Mouse (Mus musculus) brain, embryonic 14.5 days (tissue): ENCODE measurements at regions not wholly inside any gene's neighbourhood (a gene's known extent, or its start where the extent isn't known, plus 50 kb on each side); places are given as distances from the start of the nearest gene placed in this dataset.

Experiments used
- DNase-seq: peaks from one replicate; pipeline ENCODE4 v3.0.0-alpha.2; 2011; ENCODE audit warnings: low read depth
- CTCF ChIP-seq: fragments of 200-500 bp; IDR thresholded peaks from 2 replicates; pipeline ENCODE4 v1.5.1; 2012; ENCODE audit warnings: inconsistent platforms, mild to moderate bottlenecking, moderate library complexity, borderline replicate concordance; ENCODE audit not compliant: insufficient read depth, insufficient read length; ENCODE audit errors: extremely low read depth
- POLR2A ChIP-seq: fragments of 200-500 bp; IDR thresholded peaks from 2 replicates; pipeline ENCODE4 v1.6.1; 2012; ENCODE audit warnings: mild to moderate bottlenecking, inconsistent platforms, borderline replicate concordance; ENCODE audit not compliant: poor library complexity, insufficient read depth, insufficient read length, severe bottlenecking; ENCODE audit errors: extremely low read depth

- TF ChIP-seq CTCF (no peak), POLR2A (no peak)
- peak; percentile 90 for DNase-seq
Observed at GRCm38 (mm10) chr14:118318524-118318923, 51.8 kb downstream of the Gm9376 start.

DNA sequence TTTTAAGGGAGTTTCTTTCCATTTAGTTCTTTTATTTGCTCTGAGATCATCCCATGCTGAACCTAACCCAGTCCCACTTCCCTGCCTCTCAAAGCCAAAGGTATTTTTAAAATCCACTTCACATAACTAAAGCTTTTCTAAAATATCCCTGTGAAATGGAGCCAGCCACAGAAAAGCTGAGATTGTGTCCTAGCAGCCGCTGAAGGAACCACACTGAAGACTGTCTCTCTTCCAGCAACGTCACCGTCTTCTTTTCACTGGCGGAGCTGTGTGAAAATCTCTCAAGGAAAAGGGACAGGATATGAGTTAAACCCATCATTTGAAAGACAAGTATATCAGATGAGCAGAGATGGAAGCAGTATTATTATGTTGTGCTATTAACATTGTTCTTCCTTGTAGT lies 53.3 kb downstream of the Gm9376 start:
- no peak for DNase-seq
- TF ChIP-seq POLR2A = no peak
- TF ChIP-seq CTCF = no peak

- DNase-seq = no peak
- TF ChIP-seq CTCF (no peak), POLR2A (no peak)
Observed at GRCm38 (mm10) chr14:118321083-118321482, 54.3 kb downstream of the Gm9376 start.

DNA sequence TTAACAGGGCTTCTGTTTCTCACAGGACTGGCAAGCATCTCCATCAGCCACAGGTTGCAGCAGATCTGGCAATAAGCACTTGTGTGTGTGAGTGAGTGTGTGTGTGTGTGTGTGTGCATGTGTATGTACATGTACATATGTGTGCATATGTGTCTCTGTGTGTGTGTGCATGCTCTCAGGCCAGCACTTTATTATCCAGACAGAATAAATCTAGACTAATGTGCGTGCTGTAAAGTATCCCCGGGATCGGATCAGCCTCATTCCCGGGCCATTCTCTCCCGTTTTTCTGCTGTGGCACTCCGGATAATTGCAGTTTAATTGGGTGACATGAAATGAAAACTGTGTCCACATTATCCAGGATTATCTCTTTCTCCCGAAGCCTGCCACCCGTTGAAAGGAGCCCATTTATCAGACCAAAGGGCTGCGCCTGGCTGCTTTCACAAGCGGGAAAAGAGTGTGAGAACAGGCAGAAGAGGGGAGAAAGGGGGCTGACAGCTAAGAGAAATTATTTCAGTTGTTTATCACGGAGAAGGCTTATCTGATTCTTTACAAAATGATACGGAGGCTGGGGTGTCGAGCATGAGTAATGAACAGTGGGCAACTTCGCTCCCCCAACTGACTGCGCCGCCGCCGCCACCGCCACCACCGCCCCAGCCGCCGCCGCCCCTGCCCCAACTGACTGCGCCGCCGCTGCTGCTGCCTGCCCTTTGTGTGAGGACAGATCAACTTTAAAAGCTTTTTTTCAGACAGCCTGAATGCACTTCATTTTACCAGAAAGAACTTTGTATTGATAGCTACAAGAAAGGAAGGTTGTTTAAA lies 55.5 kb downstream of the Gm9376 start:
- DNase-seq = peak; percentile 87
- TF ChIP-seq CTCF (no peak), POLR2A (no peak)

DNA sequence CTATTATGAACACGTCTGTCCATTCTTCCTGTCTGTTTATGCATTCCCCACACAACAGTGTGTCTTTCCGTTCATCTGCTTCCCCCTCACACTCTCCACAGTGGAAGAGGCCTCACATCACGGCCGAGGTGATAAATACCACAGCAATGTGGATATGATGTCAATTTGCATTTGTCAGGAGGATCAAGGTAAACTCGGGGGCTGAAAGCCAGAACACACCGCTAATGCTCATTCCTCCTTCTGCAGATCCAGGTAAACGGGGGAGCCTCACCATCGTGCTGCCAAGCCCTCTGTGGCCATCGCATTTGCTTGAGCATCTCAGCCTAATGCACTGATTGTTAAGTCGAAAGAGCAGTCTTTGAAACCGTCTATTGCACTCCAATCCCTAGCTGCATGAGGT lies 56.1 kb downstream of the Gm9376 start:
- DNase-seq = peak; percentile 70
- TF ChIP-seq CTCF (no peak), POLR2A (no peak)

GRCm38 (mm10) chr14:118338071-118338470 lies 71.3 kb downstream of the Gm9376 start:
- no peak for DNase-seq
- TF ChIP-seq CTCF (no peak), POLR2A (no peak)

- TF ChIP-seq POLR2A (no peak), CTCF (no peak)
Observed at GRCm38 (mm10) chr14:118362931-118363330, 96.2 kb downstream of the Gm9376 start.

GRCm38 (mm10) chr14:118363391-118363821 lies 96.6 kb downstream of the Gm9376 start:
- no peak for TF ChIP-seq POLR2A
- TF ChIP-seq CTCF = no peak
- DNase-seq = peak; percentile 69

More at GRCm38 (mm10) chr14:118362931-118363330, 96.2 kb downstream of the Gm9376 start:
- peak; percentile 60 for DNase-seq

DNA sequence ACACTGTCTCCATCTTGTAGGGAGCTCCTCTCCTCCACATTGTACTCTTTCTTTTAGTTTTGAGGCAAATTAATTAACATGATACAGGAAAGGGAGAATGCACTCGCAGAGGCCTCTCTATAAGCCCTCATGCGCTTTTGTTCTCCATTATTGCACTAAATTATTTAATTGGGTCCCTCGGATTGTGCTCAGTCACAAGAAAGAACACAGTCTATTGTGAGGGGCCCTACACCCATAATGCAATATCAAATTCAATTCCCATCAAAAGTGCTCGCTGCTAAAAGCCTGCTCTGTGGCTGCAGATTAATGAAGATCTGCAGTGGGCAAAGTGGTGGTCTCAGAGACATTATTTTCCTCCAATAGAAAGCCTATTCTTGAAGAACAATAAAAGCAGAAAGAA lies 99.8 kb downstream of the Gm9376 start:
- DNase-seq = peak; percentile 78
- TF ChIP-seq CTCF = no peak

- peak; percentile 53 for DNase-seq
- no peak for TF ChIP-seq POLR2A
- TF ChIP-seq CTCF = no peak
Observed at GRCm38 (mm10) chr14:118368619-118369431, 102.1 kb downstream of the Gm9376 start.

- no peak for TF ChIP-seq POLR2A
- no peak for TF ChIP-seq CTCF
- DNase-seq = no peak
Observed at GRCm38 (mm10) chr14:118371336-118371735, 104.6 kb downstream of the Gm9376 start.
